Mouse (Mus musculus): ENCODE measurements around the gene Gm21292.
"Not testable (repeated sequence)": the region's sequence is repeated elsewhere in the genome, so short reads cannot be mapped to it uniquely, and the experiment has no call there.

The Gm21292 gene

DNA sequence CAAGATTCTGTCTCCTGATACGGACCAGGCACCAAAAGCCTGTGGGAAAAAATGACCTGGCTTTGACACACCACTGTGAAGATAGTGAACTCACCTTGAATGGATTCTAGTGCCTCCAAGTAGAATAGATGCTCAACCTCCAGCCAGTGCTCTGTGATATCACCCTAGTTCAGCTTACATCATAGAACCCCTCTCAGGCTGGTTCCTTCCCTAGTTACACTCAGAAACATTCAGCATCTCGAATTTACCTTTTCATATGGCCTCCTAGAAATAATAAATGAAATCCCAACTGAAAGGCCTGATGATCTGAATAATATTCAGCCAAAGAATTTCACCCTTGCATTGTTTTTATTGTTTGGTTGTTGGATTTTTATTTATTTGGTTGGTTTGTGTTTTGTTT lies at the start of gene Gm21292:
Gene Gm21292 (minus strand): TSS at position 101 of the 400 bp plus-strand sequence.
- not testable (repeated sequence) for DNase-seq (ENCODE audit: extremely low spot score, low spot score)

All from neural tube, embryonic 10.5 days (tissue).